Mouse (Mus musculus): ENCODE measurements around the gene Pak1.

GRCm38 (mm10) chr7:97925819-97926218 is 137.5 kb downstream of the Pak1 start:
- TF ChIP-seq CTCF (IDR thresholded peaks at IDR 0.05; ENCODE audit: control insufficient read depth, insufficient read depth, insufficient read length), result no peak
- TF ChIP-seq MYOD1 (IDR thresholded peaks at IDR 0.05; ENCODE audit: control insufficient read depth, insufficient read length, low read depth), result no peak
- no peak for TF ChIP-seq MAX (IDR thresholded peaks at IDR 0.05)
- no peak for TF ChIP-seq FOSL1 (IDR thresholded peaks at IDR 0.05; ENCODE audit: insufficient read depth, low read length, poor library complexity, severe bottlenecking)
- no peak for TF ChIP-seq MYOG (IDR thresholded peaks at IDR 0.05; ENCODE audit: control insufficient read depth, extremely low read depth, insufficient read length)
- TF ChIP-seq USF1 (IDR thresholded peaks at IDR 0.05; ENCODE audit: low read depth), result no peak

Measured in C2C12 (cell line).